Mouse (Mus musculus): Measurements from ENCODE around the gene Slfn2. TPM values are rescaled to one million over a fixed set of nuclear protein-coding genes. Genes with fewer than 3 reads are reported as not detected.

Slfn2 gene
- polyA plus RNA-seq (2012; rRNA removed) = 2.2 and 3.4 TPM in 2 replicates

DNA sequence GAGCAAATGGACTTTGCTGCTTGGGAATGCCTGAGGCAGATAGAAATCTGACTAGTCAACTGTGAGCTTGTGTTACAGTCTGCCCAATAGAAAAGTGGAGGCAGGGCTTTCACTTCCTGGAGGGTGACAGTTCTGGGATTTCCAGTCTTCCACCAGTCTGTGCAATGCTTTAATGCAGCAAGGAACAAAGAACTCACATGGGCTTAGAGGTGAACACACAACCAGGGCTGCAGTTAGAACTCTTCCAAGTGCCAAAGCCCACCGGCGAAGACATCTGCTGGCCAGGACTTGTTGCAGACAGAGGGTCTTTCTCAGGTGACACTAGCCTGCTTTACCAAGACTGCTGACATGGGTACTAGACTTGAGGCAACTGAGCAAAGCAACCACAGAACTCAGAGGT lies at the start of gene Slfn2:
Gene Slfn2, plus strand, starts transcription at position 167 of the 400 bp plus-strand sequence.

GRCm38 (mm10) chr11:83020621-83021020 lies 44.3 kb upstream of the Slfn2 start, which contains the start of gene Slfn8:
Slfn8 (minus strand) TSS chr11:83020810.

GRCm38 (mm10) chr11:83116597-83117227 lies 51.8 kb downstream of the Slfn2 start, which contains the start of gene Slfn1:
Slfn1 (plus strand) TSS chr11:83116849.

Other genes with a start within 250 kb of the Slfn2 start
- 5.4 and 6.8 TPM in 2 replicates for gene Rffl, start 193.9 kb upstream of the Slfn2 start, polyA plus RNA-seq (2012; rRNA removed)
- 9.7 and 11.6 TPM in 2 replicates for gene Rad51d, start 174.5 kb upstream of the Slfn2 start, polyA plus RNA-seq (2012; rRNA removed)
- 0.02 TPM in 1 of 2 replicates, not detected in the other for gene Fndc8, start 173.0 kb upstream of the Slfn2 start, polyA plus RNA-seq (2012; rRNA removed)
- gene Nle1, start 156.7 kb upstream of the Slfn2 start, polyA plus RNA-seq (2012; rRNA removed) = 72.8 and 74.0 TPM in 2 replicates
- gene Unc45b, start 154.6 kb upstream of the Slfn2 start, polyA plus RNA-seq (2012; rRNA removed) = 1.1 and 5.9 TPM in 2 replicates
- gene Slfn5, start 113.8 kb upstream of the Slfn2 start, polyA plus RNA-seq (2012; rRNA removed) = 1.9 and 2.2 TPM in 2 replicates
- gene Slfn9, start 73.3 kb upstream of the Slfn2 start, polyA plus RNA-seq (2012; rRNA removed) = 3.3 and 3.7 TPM in 2 replicates
- 0.43 and 0.66 TPM in 2 replicates for gene Slfn8, start 44.3 kb upstream of the Slfn2 start, polyA plus RNA-seq (2012; rRNA removed)
- 0.45 and 0.84 TPM in 2 replicates for gene Slfn1, start 51.7 kb downstream of the Slfn2 start, polyA plus RNA-seq (2012; rRNA removed)
- gene Slfn4, start 110.1 kb downstream of the Slfn2 start, polyA plus RNA-seq (2012; rRNA removed) = 1.2 and 3.1 TPM in 2 replicates
- gene Slfn3, start 126.2 kb downstream of the Slfn2 start, polyA plus RNA-seq (2012; rRNA removed) = 0.26 and 0.50 TPM in 2 replicates
- gene Slfn14, start 221.6 kb downstream of the Slfn2 start, polyA plus RNA-seq (2012; rRNA removed) = 0.04 and 0.06 TPM in 2 replicates
- gene Ap2b1, start 233.9 kb downstream of the Slfn2 start, polyA plus RNA-seq (2012; rRNA removed) = 91.3 and 95.0 TPM in 2 replicates
- 13.1 and 15.2 TPM in 2 replicates for gene Pex12, start 237.5 kb downstream of the Slfn2 start, polyA plus RNA-seq (2012; rRNA removed)

All from central nervous system, embryonic 14 days (tissue).